Mouse (Mus musculus): ENCODE measurements around the gene Creb3l2. TPM values are rescaled to one million over a fixed set of nuclear protein-coding genes. Genes with fewer than 3 reads are reported as not detected.
A peak's percentile ranks its signal among the peaks of the same experiment; 100 is the strongest.

Gene Creb3l2
- polyA plus RNA-seq, 1 experiment from 2014 or later, result 31.1 TPM

DNA sequence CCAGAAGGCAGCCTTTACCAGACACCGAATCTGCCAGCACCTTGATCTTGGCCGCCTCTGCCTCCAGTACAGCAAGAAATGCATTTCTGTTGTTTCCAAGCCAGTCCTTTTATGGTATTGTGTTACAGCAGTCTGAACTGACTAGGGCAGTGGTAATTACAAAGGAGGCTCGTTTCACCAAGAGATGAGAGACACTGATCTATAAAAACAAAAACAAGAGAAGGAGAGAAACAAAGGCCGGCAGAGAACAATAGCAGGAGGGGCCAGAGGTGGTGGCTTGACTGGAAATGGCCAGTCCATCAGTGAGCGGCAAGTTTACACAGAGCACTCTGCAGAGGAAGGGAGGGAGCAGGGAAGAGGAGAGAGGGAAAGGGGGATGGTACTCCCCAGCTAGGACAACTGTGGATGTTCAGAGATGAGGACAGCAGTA, 105.1 kb downstream of the Creb3l2 start:
- no peaks in the 10 kb centered on the region for H3K27me3 ChIP-seq (ENCODE audit: control insufficient read depth, insufficient read depth, low read depth, low read length)
- ATAC-seq (ENCODE audit: low read depth), result peak; percentile 89
- H3K4me1 ChIP-seq (replicated peaks; ENCODE audit: control insufficient read depth, insufficient read depth, low read length), result peaks cover 13% of the 10 kb centered on the region; the same call in 1 of the 2 replicates
- WGBS, result 12% methylated on average over 5 of the region's 5 CpGs
- no peak overlapping the region for H3K9ac ChIP-seq (ENCODE audit: low read length)
- peak overlapping the region; percentile 17; the same call in 1 of the 2 replicates for H3K4me2 ChIP-seq (ENCODE audit: low read depth, low read length)
- H3K9me3 ChIP-seq (ENCODE audit: control insufficient read depth, low read length), result no peaks in the 10 kb centered on the region
- peaks cover 36% of the 10 kb centered on the region for H3K36me3 ChIP-seq (ENCODE audit: control insufficient read depth, insufficient read depth, low read length)
- H3K27ac ChIP-seq (ENCODE audit: low read length), result peak overlapping the region; percentile 80
- no peak overlapping the region for H3K4me3 ChIP-seq (ENCODE audit: low read length)

DNA sequence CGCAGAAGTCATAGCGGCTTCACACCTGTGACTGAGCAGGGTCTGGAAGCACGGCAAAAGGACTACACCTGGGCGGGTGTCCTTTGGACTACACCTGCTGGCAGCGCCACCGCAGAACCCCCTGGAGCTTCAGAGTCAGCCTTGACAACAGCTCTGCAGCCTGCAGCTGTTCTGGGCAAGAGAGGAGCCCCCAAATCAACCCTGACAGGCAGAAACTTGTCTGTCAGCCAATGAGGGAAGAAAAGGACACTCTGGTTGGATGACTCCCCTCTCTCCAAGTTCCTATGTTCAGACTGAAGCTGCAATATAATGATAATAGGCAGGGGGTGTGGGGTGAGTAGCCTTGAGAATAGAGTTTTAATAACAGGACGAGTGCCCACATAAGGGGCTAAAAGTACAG, 105.6 kb downstream of the Creb3l2 start:
- peak; percentile 47; the same call in 1 of the 2 replicates for ATAC-seq (ENCODE audit: low read depth)
- peak overlapping the region; percentile 80 for H3K27ac ChIP-seq (ENCODE audit: low read length)
- peaks cover 13% of the 10 kb centered on the region; the same call in 1 of the 2 replicates for H3K4me1 ChIP-seq (replicated peaks; ENCODE audit: control insufficient read depth, insufficient read depth, low read length)
- H3K27me3 ChIP-seq (ENCODE audit: control insufficient read depth, insufficient read depth, low read depth, low read length), result no peaks in the 10 kb centered on the region
- no peak overlapping the region for H3K4me3 ChIP-seq (ENCODE audit: low read length)
- WGBS, result 53% methylated on average over 7 of the region's 7 CpGs
- peaks cover 35% of the 10 kb centered on the region for H3K36me3 ChIP-seq (ENCODE audit: control insufficient read depth, insufficient read depth, low read length)
- H3K9ac ChIP-seq (ENCODE audit: low read length), result no peak overlapping the region
- H3K9me3 ChIP-seq (ENCODE audit: control insufficient read depth, low read length), result no peaks in the 10 kb centered on the region
- H3K4me2 ChIP-seq (ENCODE audit: low read depth, low read length), result no peak overlapping the region

GRCm38 (mm10) chr6:37332846-37333245, 109.1 kb downstream of the Creb3l2 start:
- H3K4me1 ChIP-seq (replicated peaks; ENCODE audit: control insufficient read depth, insufficient read depth, low read length), result peaks cover 26% of the 10 kb centered on the region
- 71% methylated on average over 10 of the region's 10 CpGs for WGBS
- no peak overlapping the region for H3K4me3 ChIP-seq (ENCODE audit: low read length)
- H3K9me3 ChIP-seq (ENCODE audit: control insufficient read depth, low read length), result no peaks in the 10 kb centered on the region
- no peak for ATAC-seq (ENCODE audit: low read depth)
- no peak overlapping the region for H3K4me2 ChIP-seq (ENCODE audit: low read depth, low read length)
- no peak overlapping the region for H3K9ac ChIP-seq (ENCODE audit: low read length)
- no peaks in the 10 kb centered on the region for H3K27me3 ChIP-seq (ENCODE audit: control insufficient read depth, insufficient read depth, low read depth, low read length)
- H3K27ac ChIP-seq (ENCODE audit: low read length), result no peak overlapping the region
- peaks cover 34% of the 10 kb centered on the region for H3K36me3 ChIP-seq (ENCODE audit: control insufficient read depth, insufficient read depth, low read length)

DNA sequence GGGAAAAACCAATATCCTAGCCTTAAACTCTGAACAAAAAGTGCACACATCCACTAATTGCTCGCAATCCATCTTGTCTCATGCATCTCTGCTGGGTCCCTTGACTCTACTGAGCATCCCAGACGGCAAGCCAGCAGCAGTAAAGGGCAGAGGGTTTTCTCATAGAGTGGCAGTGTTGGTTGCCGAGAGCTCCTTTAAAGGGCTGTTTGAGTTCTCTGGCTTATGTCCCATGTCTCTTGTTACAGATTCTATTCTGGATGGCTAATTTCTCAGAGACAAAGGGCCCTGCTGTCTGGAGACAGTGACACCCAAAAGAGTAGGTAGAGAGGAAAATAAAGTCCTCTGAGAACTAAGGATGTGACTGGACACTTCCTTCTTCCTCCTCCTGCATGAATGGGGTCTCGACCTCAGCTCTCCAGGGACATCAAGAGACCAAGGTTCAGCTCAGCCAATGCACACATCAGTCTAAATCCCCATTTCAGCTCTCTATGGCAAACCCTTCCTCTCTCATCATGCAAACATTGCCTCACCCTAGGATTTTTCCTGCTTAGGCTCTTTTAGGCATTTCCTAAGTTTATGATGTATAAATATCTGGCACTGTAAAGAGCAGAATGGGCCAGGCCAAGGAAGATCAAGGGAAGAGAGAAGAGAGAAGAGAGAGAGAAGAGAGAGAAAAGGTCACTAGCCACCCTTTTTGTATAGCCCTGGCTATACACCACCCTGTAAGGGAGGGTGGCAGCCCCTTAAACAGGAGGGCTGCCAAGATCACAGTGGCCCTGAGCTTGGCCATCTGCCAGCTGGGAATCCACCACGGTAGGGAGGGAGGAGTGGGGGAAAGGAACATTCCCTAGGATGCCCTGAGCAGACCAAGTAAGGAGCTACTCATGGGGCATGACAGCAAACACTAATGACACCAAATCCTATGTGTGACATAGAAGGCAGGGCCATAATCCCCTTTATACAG, 111.8 kb downstream of the Creb3l2 start:
- H3K27me3 ChIP-seq (ENCODE audit: control insufficient read depth, insufficient read depth, low read depth, low read length), result no peaks in the 10 kb centered on the region
- no peak overlapping the region for H3K9ac ChIP-seq (ENCODE audit: low read length)
- 46% methylated on average over 5 of the region's 5 CpGs for WGBS
- H3K27ac ChIP-seq (ENCODE audit: low read length), result peak overlapping the region; percentile 62
- peaks cover 23% of the 10 kb centered on the region for H3K4me1 ChIP-seq (replicated peaks; ENCODE audit: control insufficient read depth, insufficient read depth, low read length)
- H3K9me3 ChIP-seq (ENCODE audit: control insufficient read depth, low read length), result no peaks in the 10 kb centered on the region
- peak; percentile 63 for ATAC-seq (ENCODE audit: low read depth)
- H3K4me3 ChIP-seq (ENCODE audit: low read length), result no peak overlapping the region
- H3K36me3 ChIP-seq (ENCODE audit: control insufficient read depth, insufficient read depth, low read length), result peaks cover 31% of the 10 kb centered on the region
- no peak overlapping the region for H3K4me2 ChIP-seq (ENCODE audit: low read depth, low read length)

DNA sequence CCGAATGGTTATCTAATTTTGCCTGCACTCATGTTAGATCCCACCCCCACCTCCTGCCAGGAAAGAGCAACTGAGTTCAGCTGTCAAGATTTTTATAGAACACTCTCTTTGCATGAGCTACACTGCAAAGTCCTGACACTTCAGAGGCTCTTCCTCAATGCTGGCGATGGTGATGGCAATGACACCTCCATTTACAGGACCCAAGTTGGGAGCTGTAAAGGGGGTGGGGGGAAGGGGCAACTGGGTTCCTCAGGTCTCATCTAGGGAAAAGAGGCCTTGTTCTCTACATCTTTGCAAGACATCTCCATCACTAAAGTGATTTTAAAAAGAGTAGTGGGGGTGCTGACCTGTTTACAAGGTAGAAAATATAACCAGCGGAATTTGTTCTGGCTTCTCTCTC, 112.6 kb downstream of the Creb3l2 start:
- Histone ChIP-seq H3K9me3 (ENCODE audit: control insufficient read depth, low read length) (no peaks in the 10 kb centered on the region), H3K9ac (ENCODE audit: low read length) (no peak overlapping the region), H3K4me2 (ENCODE audit: low read depth, low read length) (no peak overlapping the region), H3K4me1 (replicated peaks; ENCODE audit: control insufficient read depth, insufficient read depth, low read length) (peaks cover 23% of the 10 kb centered on the region), H3K36me3 (ENCODE audit: control insufficient read depth, insufficient read depth, low read length) (peaks cover 27% of the 10 kb centered on the region), H3K27me3 (ENCODE audit: control insufficient read depth, insufficient read depth, low read depth, low read length) (no peaks in the 10 kb centered on the region), H3K4me3 (ENCODE audit: low read length) (no peak overlapping the region), H3K27ac (ENCODE audit: low read length) (peak overlapping the region; percentile 62; the same call in 1 of the 2 replicates)
- WGBS, result 67% methylated on average over 3 of the region's 3 CpGs
- ATAC-seq (ENCODE audit: low read depth), result no peak

DNA sequence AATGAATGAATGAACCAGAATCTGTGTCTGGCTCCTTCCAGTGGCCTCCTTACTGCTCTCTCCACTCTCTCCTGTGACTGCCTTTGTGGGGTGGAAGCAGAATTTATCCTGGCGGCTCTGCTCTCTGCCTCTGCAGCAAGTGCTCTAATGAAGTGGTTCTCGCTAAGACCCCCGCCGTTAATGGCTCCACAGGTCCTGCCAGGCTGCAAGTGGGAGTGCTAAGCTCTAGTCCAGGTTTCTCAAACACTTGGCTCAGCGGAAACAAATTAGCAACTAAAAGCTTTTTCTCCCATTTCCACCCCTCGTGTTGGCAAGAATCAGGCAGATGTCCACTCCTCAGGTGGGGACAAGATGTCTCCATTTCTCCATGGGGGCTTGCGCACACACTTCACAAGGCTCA, 113.3 kb downstream of the Creb3l2 start:
- 49% methylated on average over 7 of the region's 7 CpGs for WGBS
- peaks cover 19% of the 10 kb centered on the region for H3K36me3 ChIP-seq (ENCODE audit: control insufficient read depth, insufficient read depth, low read length)
- H3K4me3 ChIP-seq (ENCODE audit: low read length), result no peak overlapping the region
- no peak for ATAC-seq (ENCODE audit: low read depth)
- H3K4me1 ChIP-seq (replicated peaks; ENCODE audit: control insufficient read depth, insufficient read depth, low read length), result peaks cover 23% of the 10 kb centered on the region
- no peak overlapping the region for H3K27ac ChIP-seq (ENCODE audit: low read length)
- no peak overlapping the region for H3K9ac ChIP-seq (ENCODE audit: low read length)
- no peaks in the 10 kb centered on the region for H3K27me3 ChIP-seq (ENCODE audit: control insufficient read depth, insufficient read depth, low read depth, low read length)
- H3K4me2 ChIP-seq (ENCODE audit: low read depth, low read length), result no peak overlapping the region
- no peaks in the 10 kb centered on the region for H3K9me3 ChIP-seq (ENCODE audit: control insufficient read depth, low read length)

- H3K36me3 ChIP-seq (ENCODE audit: control insufficient read depth, insufficient read depth, low read length), result peaks cover 12% of the 10 kb centered on the region; the same call in 1 of the 2 replicates
- no peak overlapping the region for H3K4me3 ChIP-seq (ENCODE audit: low read length)
- H3K9ac ChIP-seq (ENCODE audit: low read length), result no peak overlapping the region
- H3K27me3 ChIP-seq (ENCODE audit: control insufficient read depth, insufficient read depth, low read depth, low read length), result no peaks in the 10 kb centered on the region
- no peak overlapping the region for H3K27ac ChIP-seq (ENCODE audit: low read length)
- H3K9me3 ChIP-seq (ENCODE audit: control insufficient read depth, low read length), result no peaks in the 10 kb centered on the region
- peaks cover 23% of the 10 kb centered on the region for H3K4me1 ChIP-seq (replicated peaks; ENCODE audit: control insufficient read depth, insufficient read depth, low read length)
- ATAC-seq (ENCODE audit: low read depth), result no peak
- 67% methylated on average over 6 of the region's 6 CpGs for WGBS
- no peak overlapping the region for H3K4me2 ChIP-seq (ENCODE audit: low read depth, low read length)
Measured at GRCm38 (mm10) chr6:37327519-37327918, 114.4 kb downstream of the Creb3l2 start.

GRCm38 (mm10) chr6:37326603-37326955, 115.4 kb downstream of the Creb3l2 start:
- H3K4me2 ChIP-seq (ENCODE audit: low read depth, low read length), result no peak overlapping the region
- no peaks in the 10 kb centered on the region for H3K9me3 ChIP-seq (ENCODE audit: control insufficient read depth, low read length)
- H3K27ac ChIP-seq (ENCODE audit: low read length), result peak overlapping the region; percentile 11
- H3K9ac ChIP-seq (ENCODE audit: low read length), result no peak overlapping the region
- H3K4me3 ChIP-seq (ENCODE audit: low read length), result no peak overlapping the region
- peaks cover 23% of the 10 kb centered on the region for H3K4me1 ChIP-seq (replicated peaks; ENCODE audit: control insufficient read depth, insufficient read depth, low read length)
- ATAC-seq (ENCODE audit: low read depth), result no peak
- peaks cover 4% of the 10 kb centered on the region; the same call in 1 of the 2 replicates for H3K36me3 ChIP-seq (ENCODE audit: control insufficient read depth, insufficient read depth, low read length)
- 25% methylated on average over 8 of the region's 8 CpGs for WGBS
- no peaks in the 10 kb centered on the region for H3K27me3 ChIP-seq (ENCODE audit: control insufficient read depth, insufficient read depth, low read depth, low read length)

- H3K9ac ChIP-seq (ENCODE audit: low read length), result no peak overlapping the region
- H3K4me2 ChIP-seq (ENCODE audit: low read depth, low read length), result no peak overlapping the region
- no peaks in the 10 kb centered on the region for H3K9me3 ChIP-seq (ENCODE audit: control insufficient read depth, low read length)
- 91% methylated on average over 9 of the region's 9 CpGs for WGBS
- H3K27ac ChIP-seq (ENCODE audit: low read length), result peak overlapping the region; percentile 11
- peaks cover 23% of the 10 kb centered on the region for H3K4me1 ChIP-seq (replicated peaks; ENCODE audit: control insufficient read depth, insufficient read depth, low read length)
- H3K36me3 ChIP-seq (ENCODE audit: control insufficient read depth, insufficient read depth, low read length), result no peaks in the 10 kb centered on the region; the same call in 1 of the 2 replicates
- H3K27me3 ChIP-seq (ENCODE audit: control insufficient read depth, insufficient read depth, low read depth, low read length), result no peaks in the 10 kb centered on the region
- ATAC-seq (ENCODE audit: low read depth), result no peak
- no peak overlapping the region for H3K4me3 ChIP-seq (ENCODE audit: low read length)
Measured at GRCm38 (mm10) chr6:37325906-37326602, 115.9 kb downstream of the Creb3l2 start.
